Mouse (Mus musculus): Measurements from ENCODE around the gene Ofcc1. TPM values are rescaled to one million over a fixed set of nuclear protein-coding genes. Genes with fewer than 3 reads are reported as not detected.

Gene Ofcc1
- total RNA-seq, 2 experiments from 2014 or later: not detected

- DNase-seq (ENCODE audit: low spot score in 2 of 2): no peak
Measured at GRCm38 (mm10) chr13:40243821-40244220, 117.4 kb downstream of the Ofcc1 start.

- DNase-seq (ENCODE audit: low spot score in 2 of 2): no peak
Measured at GRCm38 (mm10) chr13:40236356-40236755, 124.9 kb downstream of the Ofcc1 start.

GRCm38 (mm10) chr13:40208314-40208713 is 152.9 kb downstream of the Ofcc1 start:
- DNase-seq (ENCODE audit: low spot score in 2 of 2): no peak

GRCm38 (mm10) chr13:40181786-40182185 is 179.5 kb downstream of the Ofcc1 start:
- no peak for DNase-seq (ENCODE audit: low spot score in 2 of 2)

GRCm38 (mm10) chr13:40171775-40172174 is 189.5 kb downstream of the Ofcc1 start:
- no peak for DNase-seq (ENCODE audit: low spot score in 2 of 2)

GRCm38 (mm10) chr13:40167871-40168270 is 193.4 kb downstream of the Ofcc1 start:
- DNase-seq (ENCODE audit: low spot score in 2 of 2): no peak

GRCm38 (mm10) chr13:40155466-40155865 is 205.8 kb downstream of the Ofcc1 start:
- no peak for DNase-seq (ENCODE audit: low spot score in 2 of 2)

GRCm38 (mm10) chr13:40139906-40140305 is 221.3 kb downstream of the Ofcc1 start:
- DNase-seq (ENCODE audit: low spot score in 2 of 2): no peak

GRCm38 (mm10) chr13:40136096-40136495 is 225.2 kb downstream of the Ofcc1 start:
- DNase-seq (ENCODE audit: low spot score in 2 of 2): no peak

GRCm38 (mm10) chr13:40135670-40136069 is 225.6 kb downstream of the Ofcc1 start:
- DNase-seq (ENCODE audit: low spot score in 2 of 2): no peak

GRCm38 (mm10) chr13:40123868-40124267 is 237.4 kb downstream of the Ofcc1 start:
- no peak for DNase-seq (ENCODE audit: low spot score in 2 of 2)

- no peak for DNase-seq (ENCODE audit: low spot score in 2 of 2)
Measured at GRCm38 (mm10) chr13:40112336-40112735, 248.9 kb downstream of the Ofcc1 start.

- no peak for DNase-seq (ENCODE audit: low spot score in 2 of 2)
Measured at GRCm38 (mm10) chr13:40076236-40076635, 285.0 kb downstream of the Ofcc1 start.

- DNase-seq (ENCODE audit: low spot score in 2 of 2): no peak
Measured at GRCm38 (mm10) chr13:40074850-40075416, 286.3 kb downstream of the Ofcc1 start.

GRCm38 (mm10) chr13:40070004-40070403 is 291.2 kb downstream of the Ofcc1 start:
- DNase-seq (ENCODE audit: low spot score in 2 of 2): no peak

GRCm38 (mm10) chr13:40061281-40061680 is 300.0 kb downstream of the Ofcc1 start:
- DNase-seq (ENCODE audit: low spot score in 2 of 2): no peak

GRCm38 (mm10) chr13:40037881-40038280 is 323.4 kb downstream of the Ofcc1 start:
- DNase-seq (ENCODE audit: low spot score in 2 of 2): no peak

- no peak for DNase-seq (ENCODE audit: low spot score in 2 of 2)
Measured at GRCm38 (mm10) chr13:40036981-40037765, 324.1 kb downstream of the Ofcc1 start.

GRCm38 (mm10) chr13:40029426-40029825 is 331.8 kb downstream of the Ofcc1 start:
- no peak for DNase-seq (ENCODE audit: low spot score in 2 of 2)

- DNase-seq (ENCODE audit: low spot score in 2 of 2): no peak
Measured at GRCm38 (mm10) chr13:40028827-40029226, 332.4 kb downstream of the Ofcc1 start.

GRCm38 (mm10) chr13:40025816-40026215 is 335.4 kb downstream of the Ofcc1 start:
- no peak for DNase-seq (ENCODE audit: low spot score in 2 of 2)

- no peak for DNase-seq (ENCODE audit: low spot score in 2 of 2)
Measured at GRCm38 (mm10) chr13:40023201-40023777, 338.0 kb downstream of the Ofcc1 start.
